Mouse (Mus musculus) T-cell, adult 2 months (primary cell): ENCODE data around the gene Mcm10.

Experiments
- DNase-seq: peaks from one replicate; pipeline ENCODE4 v3.0.0; 2022; ENCODE audit warnings: low spot score

Mcm10 gene

GRCm38 (mm10) chr2:5032665-5033064 is 20.1 kb upstream of the Mcm10 start:
- DNase-seq = no peak

DNA sequence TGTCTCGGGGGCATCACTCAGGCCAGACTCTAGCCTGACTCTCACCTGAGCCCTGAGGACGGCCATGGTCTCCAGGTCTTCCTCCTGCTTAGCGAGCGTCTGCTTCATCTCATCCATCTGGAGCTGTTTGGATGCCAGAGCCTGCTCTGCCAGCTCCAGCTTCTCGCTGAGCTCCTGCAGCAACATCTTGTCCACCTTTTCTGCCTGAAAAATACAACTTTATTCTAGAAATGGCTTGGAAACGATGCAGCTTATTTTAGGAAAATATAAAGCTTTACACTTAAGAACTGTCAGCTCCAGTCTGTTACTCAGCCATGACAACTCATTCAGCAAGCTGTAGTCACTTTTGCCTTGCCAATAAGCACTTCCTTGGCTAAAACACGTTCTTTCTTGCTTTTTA is 18.6 kb upstream of the Mcm10 start:
- no peak for DNase-seq

DNA sequence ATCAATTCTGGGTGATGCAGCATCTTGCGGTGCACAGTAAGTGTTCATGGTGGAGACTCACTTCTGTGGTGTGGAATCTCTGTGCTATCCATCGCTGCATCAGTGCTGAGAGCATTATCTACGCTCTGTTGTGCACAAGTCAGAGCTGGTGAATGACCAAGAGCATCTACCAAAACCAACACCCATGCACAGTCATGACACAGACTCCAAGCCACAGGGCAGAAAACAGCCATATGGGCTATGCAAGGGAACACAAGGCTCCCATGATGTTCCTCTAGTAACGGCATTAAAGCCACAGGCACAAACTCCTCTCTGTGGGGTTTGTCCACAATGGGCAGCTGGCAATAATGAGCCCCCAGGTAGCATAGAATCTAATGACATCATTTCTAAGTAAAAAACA is 17.2 kb upstream of the Mcm10 start:
- no peak for DNase-seq

GRCm38 (mm10) chr2:5028047-5028446 is 15.5 kb upstream of the Mcm10 start:
- no peak for DNase-seq

DNA sequence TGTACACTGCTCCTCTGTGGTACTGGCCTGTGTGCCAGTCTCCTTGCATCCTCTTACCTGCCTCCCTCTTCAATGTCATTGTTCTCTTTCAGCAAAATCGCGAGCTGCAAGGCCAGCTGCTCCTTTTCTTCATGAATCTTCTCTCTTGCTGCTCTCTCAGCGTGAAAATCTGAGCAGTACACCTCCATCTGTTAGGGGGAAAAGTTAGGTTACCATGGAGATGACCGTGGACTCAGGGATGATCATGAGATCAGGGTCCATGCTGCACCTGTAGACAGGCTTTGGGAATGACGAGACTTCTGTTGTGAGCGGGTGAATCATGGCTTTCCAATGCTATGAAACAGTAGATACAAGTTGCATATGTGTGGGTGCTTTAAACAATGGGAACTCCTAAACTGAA is 14.5 kb upstream of the Mcm10 start:
- DNase-seq = no peak

DNA sequence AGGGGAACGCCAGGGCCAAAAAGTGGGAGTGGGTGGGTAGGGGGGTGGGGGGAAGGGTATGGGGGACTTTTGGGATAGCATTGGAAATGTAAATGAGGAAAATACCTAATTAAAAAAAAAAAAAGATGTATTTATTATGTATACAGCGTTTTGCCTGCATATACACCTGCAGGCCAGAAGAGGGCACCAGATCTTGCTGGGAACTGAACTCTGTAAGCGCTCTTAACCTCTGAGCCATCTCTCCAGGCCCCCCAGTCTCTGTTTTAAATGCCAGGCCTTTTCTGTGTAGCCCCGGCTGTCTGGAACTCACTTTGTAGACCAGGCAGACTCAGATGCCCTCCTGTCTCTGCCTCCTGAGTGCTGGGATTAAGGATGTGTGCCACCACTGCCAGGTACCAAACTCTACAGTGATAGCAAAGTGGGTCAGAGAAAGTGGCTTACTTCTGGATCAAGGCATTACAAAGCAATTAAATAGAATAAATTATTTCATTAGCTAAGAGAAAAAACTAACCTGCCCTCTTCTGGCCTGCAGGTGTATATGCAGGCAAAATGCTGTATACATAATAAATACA is 12.7 kb upstream of the Mcm10 start:
- no peak for DNase-seq

GRCm38 (mm10) chr2:5023699-5024399 is 11.3 kb upstream of the Mcm10 start:
- DNase-seq = no peak

DNA sequence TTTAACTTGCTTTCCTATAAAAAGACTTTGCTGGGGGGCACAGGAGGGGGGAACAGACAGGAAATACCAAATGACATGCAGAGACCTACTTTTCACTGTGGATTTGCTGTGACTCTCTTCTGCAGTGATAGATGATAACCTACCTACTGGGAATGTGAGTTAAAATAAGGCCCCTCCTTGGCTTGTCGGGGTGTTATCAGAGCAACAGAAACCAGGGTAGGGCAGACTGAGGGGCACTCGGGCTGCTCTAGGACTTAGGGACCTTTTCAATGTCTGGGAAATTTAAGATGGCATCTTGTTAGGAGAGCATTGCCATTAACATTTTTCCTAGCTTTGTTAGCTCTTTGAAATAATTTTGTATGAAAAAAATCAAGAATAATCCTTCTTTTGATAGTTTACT is 10.7 kb upstream of the Mcm10 start:
- no peak for DNase-seq

DNA sequence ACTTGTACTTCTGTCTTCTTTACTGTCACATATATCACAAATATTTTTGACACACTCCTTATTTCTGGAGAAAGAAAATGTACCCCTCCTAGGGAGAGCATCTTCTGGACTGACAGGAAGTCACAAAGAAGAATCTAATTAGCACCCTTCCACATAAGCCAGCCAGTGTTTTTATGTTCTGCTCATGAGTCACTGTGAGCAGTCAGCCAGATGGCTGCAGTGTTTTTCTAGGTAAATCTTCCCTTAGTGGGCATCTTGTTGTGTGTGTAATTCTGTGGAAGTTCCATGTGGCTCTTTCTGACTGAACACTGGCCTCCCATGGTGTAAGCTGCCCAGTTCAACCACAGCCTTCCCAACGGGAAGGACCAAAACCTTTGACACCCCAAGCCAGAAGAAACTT is 7.1 kb upstream of the Mcm10 start:
- DNase-seq = no peak

DNA sequence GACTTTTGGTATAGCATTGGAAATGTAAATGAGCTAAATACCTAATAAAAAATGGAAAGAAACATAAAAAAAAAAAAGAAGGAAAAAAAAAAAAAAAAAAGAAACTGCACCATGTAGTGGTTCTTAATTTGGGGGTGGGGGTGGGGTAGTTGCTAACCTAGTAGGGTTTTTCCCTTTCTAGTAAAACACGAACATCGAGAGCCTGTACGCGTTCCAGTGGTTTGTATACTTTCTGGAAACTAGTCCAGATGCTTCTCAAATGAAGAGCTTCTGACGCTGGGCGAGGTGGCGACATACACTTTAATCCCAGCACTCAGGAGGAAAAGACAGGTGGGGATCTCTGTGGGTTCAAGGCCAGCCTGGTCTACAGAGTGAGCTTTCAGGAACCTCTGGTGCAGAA is 4.3 kb upstream of the Mcm10 start:
- no peak for DNase-seq

DNA sequence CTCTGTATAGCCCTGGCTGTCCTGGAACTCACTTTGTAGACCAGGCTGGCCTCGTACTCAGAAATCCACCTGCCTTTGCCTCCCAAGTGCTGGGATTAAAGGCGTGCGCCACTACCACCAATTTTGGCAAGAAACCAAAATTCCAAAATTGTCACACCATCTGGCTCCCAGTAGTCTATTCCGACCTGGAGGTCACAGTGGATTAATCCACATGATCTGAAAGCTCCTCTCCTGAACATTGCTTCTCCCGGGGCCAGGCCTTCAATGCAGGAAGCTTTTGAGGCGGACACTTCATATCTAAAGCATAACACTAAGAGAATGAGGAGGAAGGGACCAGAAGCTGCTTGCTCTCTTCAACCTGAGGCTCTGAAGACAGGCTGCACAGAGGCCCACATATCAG is 2.9 kb upstream of the Mcm10 start:
- DNase-seq = no peak

- no peak for DNase-seq
Measured at GRCm38 (mm10) chr2:5014616-5015015, 2.0 kb upstream of the Mcm10 start.

DNA sequence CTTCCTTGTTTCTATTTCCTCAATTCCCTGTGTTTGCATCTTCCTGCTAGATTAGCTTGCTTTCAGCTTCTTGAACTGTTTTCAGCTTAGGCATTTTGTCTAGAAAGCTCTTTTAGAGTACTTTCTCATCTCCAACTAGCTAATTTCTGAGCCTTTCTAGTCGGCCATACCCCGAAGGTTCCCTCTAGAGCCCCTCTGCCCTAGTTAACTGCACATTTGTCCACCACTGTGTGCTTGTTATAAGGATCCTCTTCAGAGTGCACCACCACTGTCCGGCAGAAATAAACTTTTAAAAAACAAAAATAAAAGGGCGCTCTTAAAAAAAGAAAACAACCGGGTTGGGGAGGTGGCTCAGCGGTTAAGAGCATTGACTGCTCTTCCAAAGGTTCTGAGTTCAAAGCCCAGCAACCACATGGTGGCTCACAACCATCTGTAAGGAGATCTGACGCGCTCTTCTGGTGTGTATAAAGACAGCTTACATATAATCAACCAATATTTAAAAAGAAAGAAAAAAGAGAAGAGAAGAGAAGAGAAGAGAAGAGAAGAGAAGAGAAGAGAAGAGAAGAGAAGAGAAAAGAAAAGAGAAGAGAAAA is 597 bp downstream of the Mcm10 start:
- DNase-seq = no peak

- no peak for DNase-seq
Measured at GRCm38 (mm10) chr2:5007107-5007506, 5.5 kb downstream of the Mcm10 start.

DNA sequence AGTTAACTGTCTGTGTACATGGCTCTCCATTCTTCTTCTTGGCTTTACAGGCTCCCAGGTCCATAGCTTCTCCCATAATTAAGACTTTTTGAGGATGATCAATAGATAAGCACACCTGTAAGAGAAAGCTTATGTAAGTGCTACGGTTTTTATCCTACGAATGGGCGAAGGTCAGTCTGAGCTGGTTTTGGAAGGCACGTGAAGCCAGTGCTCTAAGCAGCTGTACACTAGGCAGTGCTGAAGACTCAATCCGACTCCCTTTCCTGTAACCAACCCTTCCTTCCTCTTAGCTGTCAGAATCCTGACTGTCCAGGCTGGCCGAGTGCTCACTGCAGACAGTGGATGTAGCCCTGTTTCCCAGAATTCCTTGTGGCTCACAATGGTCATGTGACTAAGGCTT is 11.3 kb downstream of the Mcm10 start:
- DNase-seq = no peak

- no peak for DNase-seq
Measured at GRCm38 (mm10) chr2:4998905-4999304, 13.7 kb downstream of the Mcm10 start.

- no peak for DNase-seq
Measured at GRCm38 (mm10) chr2:4996421-4996824, 16.2 kb downstream of the Mcm10 start.

DNA sequence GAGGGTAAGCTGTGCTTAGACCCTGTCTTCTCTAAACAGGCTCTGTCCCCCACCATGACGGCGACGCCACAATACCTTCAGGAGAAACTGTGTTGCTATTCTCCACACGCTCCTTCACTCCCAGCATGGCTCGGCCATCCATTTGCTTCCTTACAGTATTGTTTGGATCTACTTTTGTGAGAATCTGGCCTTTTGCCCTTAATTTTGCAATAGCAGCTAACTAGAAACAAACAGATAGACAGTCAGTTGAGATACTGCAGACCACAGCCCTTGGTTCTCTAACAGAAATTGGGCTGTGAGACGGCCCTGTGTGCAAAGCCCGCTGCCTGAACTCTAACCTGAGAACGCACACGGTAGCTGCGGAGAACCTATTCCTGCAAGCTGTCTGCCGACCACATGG is 16.9 kb downstream of the Mcm10 start:
- DNase-seq = no peak

DNA sequence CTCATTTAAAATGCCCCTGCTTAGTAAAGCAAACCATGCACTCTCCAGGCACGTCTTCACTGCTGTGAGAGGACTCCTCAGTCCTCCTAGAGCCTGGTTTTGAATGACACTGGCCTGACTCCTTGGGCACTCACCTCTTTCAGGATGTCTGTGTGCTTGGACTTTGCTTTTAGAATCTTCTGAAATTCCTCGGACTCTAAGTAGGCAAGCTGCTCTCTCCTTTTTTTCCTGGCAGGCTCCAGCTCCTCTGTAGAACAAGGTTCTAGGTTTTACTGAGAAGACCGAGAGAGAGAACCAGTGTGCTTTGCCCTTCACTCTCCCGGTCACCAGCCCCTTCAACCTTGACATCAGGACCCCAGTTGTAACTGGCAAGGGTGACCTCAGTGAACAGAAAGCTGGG is 18.2 kb downstream of the Mcm10 start:
- DNase-seq = no peak

DNA sequence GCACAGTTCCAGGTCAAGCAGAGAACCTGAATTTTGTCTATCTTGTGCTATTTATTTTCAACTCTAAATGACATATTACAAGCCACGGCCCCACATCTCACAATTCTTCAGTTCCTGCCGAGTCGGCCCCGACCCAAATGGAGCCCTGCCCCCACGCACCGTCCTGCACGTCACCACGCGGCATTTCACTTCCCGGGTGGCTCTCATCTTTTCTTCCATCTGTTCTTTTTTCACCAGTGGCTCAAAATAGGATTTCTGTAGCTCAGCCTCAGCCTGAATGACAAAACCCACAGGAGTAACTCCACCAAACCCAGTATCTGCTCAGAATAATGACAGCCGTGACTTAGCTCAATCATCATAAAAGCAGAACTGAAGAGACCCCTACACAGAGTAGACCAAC is 19.0 kb downstream of the Mcm10 start:
- DNase-seq = no peak

DNA sequence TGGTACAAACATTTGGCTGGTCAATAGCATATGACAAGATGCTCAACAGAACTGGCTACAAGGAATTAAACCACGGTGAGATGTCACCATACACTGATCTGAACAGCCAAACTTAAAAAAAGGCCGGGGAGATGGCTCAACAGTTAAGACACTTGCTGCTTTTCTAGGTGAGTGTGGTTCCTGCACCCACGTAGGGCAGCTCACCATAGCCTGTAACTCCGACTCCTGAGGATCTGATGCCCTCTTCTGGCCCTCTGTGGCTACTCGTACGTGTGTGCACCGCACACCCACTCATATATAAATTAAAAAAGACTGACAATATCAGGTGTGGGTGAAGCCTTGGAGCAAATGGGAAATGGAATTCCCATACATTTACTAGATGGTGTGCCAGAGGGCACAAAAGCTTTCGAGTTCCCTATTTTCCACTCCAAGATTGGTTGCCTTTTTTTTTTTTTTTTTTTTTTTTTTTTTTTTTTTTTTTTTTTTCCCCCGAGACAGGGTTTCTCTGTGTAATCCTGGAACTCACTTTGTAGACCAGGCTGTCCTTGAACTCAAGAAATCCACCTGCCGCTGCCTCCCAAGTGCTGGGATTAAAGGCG is 23.7 kb downstream of the Mcm10 start:
- no peak for DNase-seq

DNA sequence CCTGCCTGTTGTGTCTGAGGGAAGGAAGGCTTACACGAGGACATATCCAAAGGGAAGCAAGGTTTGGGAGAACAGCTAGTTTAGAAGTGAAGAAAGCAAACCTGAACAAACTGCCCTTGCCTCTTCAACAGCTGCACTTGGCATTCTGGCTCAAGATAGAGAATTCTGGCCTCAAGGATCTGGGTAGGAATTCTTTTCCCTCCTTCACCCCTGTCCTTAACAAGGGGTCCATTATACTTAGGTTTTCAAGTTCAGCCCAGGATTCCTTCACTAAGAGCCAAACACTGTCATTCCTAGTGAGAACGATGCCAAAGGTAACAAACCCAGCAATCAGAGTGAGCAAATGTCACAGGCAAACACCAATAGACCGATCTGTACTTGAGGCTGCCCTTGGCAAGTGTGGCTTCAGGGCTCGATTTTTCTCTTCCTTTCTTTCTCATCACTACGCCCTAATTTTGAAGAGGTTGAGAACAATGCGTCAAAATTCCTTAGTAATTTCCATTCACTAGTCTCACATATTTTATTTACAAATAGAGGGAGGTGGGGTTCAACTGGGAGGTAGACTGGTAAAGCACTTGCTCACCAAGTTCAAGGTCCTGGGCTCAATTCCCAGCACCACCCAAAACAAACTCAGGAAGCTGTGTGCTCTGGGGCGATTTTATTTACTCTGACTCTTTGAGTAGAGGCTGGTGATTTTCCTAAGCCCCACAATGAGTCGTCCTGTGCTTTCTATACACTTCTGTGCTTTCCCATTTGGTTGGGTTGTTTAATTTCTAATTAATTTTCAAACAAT is 25.0 kb downstream of the Mcm10 start:
- DNase-seq = no peak

DNA sequence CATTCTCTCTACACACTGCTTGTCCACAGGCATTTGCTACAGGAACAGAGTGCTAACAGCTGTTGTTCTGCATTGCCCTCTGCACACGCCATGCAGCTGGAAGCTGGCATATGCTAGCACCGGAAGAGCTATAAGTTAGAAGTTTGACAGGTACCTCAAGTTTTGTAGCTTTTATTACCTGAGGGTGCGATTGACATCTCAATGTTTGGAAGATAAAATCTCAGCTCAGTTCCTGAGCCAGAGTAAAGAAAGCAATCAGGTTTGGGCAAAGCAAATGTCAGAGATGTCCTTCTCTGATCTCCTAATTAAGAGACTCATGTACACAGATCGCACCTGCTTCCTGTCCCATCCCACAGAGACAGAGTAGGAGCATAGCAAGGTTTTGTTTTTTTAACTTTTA is 25.8 kb downstream of the Mcm10 start:
- DNase-seq = no peak
